Mouse (Mus musculus) heart, adult 2 months (tissue): ENCODE results near the gene Rbm6.

Experiments
- CTCF ChIP-seq: fragments of 200-600 bp; IDR thresholded peaks from 2 replicates; pipeline ENCODE4 v1.8.1; 2022; ENCODE audit warnings: antibody characterized with exemption, mild to moderate bottlenecking, moderate library complexity
- POLR2A ChIP-seq: fragments of 200-500 bp; IDR thresholded peaks from 2 replicates; pipeline ENCODE4 v1.6.1; 2011; ENCODE audit warnings: mild to moderate bottlenecking, low read depth, low read length, control low read depth; ENCODE audit not compliant: insufficient read depth

DNA sequence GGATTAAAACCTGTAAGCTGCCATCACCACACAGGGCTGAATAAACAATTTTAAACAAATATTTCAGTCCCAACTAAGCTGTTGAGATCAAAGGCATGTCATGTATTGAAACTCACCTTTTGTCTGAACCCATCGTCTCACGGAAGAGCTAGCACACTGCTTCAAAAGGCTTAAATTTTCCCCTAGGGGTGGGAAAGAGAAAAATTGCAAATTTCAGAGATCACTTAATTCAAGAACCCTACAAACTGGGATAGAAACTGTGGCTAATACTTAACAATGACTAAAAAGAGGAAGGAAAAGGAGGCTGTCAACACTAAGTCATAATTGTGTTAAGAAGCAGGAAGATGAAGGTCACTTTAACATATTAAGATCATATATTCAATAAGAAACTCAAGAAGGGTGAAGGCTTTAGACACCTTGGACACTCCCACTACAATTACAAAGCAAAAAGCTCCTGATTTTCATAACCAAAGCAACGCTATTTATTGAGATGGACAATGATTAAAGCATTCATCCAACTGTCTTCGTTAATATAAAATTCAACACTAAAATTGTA is 103.5 kb downstream of the Rbm6 start:
- no peak for TF ChIP-seq POLR2A
- no peak for TF ChIP-seq CTCF
